Mouse (Mus musculus) gastrocnemius, postnatal 14 days (tissue): ENCODE results near the gene Fstl1. TPM values are rescaled to one million over a fixed set of nuclear protein-coding genes. Genes with fewer than 3 reads are reported as not detected.

Source experiments
- DNase-seq: peaks from one replicate; pipeline ENCODE4 v3.0.0; 2021; ENCODE audit warnings: mixed read lengths
- intact Hi-C: fragments of 180-260 bp; cut with DNase I; formaldehyde crosslinking; loops from one replicate; pipeline ENCODE4 v1.15.1; 2025; ENCODE audit warnings: low total_unique reads
- total RNA-seq, 2 experiments: library from RNA; stranded (reverse); gene quantifications; 2 replicates each; pipeline ENCODE4 v1.2.3; 2021

Fstl1 gene
- total RNA-seq, 2 experiments from 2014 or later = 209 to 290 TPM

DNA sequence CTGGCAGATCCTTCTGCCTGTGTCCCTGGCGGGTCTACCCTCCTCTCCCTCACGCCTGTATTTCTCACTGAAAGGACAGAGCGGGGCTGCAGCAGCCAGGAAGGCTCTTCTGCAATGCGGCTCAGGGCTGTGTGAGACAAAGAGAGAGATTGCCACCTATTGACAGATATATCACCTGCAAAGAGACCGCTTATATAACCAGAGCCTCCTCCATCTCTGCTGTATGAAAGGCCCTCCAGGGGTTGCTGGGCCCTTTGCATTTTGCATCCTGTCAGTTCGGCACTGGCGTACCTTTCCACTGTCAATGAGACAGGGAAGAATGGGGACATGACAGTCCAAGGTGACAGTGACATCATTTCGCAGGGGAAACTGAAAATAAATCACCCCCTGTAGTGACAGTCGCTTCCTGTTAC lies 35.8 kb downstream of the Fstl1 start:
- DNase-seq = no peak
- intact Hi-C loops = no loop called here

DNA sequence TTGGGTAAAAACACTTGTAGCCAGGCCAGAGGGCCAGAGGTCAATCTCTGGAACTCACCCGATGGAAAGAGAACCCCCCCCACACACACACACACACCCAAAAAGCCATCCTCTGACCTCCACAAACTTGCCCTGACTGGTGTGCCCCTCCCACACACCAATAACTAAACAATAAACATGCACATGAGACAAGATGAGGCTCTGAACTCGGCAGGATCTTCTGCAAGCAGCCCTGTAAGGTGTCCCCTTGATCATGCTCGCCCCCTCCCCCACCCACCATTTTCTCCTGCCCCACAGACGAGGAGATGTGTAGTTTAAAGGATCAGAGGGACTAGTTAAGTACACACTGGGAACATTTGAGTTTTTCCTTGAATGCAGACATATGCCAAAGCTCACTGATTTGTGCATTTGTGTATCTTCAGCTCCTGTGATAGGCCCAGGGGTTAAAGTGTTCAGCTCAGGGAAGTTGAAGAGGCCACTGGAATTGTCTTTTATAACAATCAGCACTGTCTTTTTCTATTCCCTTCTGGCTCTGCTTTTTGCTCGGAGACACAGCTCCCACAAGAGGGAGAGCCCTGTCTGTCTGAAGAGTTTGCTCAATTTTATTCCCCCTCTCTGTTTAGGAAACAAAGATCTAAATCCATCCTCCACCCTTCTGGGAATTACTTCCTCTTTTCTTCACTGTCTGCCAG lies 37.2 kb downstream of the Fstl1 start:
- DNase-seq = no peak
- intact Hi-C loops = no loop called here

DNA sequence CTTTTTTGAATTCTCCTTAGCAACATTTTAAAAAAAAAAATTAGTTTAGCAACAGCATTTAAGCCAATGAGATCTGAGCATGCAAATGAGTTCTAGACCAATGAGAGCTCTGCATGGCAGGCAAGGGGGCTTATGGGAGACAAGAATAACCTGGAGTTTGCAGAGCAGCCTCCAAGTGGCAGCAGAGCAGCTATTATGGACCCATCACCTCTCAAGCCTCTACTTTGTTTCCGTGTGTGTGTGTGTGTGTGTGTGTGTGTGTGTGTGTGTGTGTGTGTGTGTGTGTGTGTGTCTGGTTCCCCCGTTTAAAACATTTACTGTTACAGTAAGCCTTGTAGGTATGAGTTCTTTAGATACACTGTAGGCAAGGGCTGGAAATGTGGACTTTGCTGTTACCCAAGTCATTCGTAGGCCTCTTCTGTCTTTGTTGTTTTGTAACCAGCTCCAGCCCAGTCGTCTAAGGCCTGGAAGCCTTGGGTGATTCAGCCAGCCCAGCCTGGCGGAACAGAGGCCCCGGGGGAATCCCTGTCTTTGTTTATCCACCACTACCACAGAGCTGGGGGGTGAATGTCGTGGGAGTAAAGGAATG lies 37.8 kb downstream of the Fstl1 start:
- DNase-seq = peak; percentile 66
- intact Hi-C loops = no loop called here

GRCm38 (mm10) chr16:37817986-37818385 lies 41.3 kb downstream of the Fstl1 start:
- intact Hi-C loops = loop anchor here (2.0 to 5.0 kb wide), 2 partner anchors 131 kb away; no protein-coding TSS in a partner anchor
- no peak for DNase-seq

DNA sequence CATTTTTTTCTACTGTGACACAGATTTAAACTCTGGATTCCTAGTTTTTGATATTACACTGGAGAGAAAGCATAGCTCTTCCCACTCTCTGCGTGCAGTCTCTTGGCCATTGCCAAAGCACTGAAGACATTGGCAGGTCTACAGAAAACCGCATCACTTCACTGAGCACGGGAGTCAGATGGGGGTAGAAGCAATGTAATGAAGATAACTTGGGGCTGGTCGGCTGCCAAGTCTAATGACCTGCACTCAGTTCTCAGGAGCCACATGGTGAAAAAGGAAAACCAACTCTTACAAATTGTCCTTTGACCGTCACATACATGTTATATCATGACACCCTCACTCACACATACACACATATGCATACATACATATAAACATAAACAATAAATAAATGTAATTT lies 47.3 kb downstream of the Fstl1 start:
- DNase-seq = no peak
- intact Hi-C loops = no loop called here

- no peak for DNase-seq
- intact Hi-C loops = no loop called here
Measured at GRCm38 (mm10) chr16:37824778-37825505, 48.3 kb downstream of the Fstl1 start.

DNA sequence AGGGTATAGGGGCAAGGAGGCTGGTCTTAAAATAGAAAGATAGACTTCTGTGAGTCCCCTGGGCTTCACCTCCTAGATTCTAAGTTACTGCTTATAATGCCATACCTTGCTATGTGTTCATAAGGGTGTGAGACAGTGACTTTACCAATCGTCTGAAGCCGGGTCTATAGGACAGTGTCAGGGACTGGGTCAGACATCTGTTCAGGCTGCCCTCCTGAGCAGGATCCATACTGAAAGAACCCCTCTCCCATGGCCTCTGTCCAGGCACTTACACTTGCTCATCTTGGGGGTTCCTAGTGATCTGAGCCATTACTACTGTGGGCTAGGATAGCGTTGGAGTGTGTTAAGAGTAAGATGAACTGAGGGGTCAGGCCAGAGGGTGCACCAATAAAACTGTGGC lies 49.6 kb downstream of the Fstl1 start:
- intact Hi-C loops = no loop called here

DNA sequence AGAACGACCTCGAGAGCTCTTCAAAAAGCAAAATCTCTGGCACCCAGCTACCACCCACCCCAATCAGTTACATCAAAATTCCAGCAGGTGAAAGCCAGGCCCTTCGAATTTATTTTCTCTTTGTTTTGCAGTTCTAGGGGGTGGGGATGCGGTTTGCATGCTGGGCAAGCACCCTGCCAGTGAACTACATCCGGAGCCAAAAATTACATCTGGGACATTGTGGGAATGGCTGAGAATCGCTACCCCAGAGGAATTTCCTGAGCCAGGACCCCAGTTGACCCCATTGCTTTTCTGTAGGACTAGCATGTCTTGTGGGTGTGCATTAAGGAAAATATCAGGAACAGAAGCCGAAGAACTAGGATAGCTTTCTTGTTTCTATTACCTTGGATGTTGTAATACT lies 54.4 kb downstream of the Fstl1 start:
- no peak for DNase-seq
- intact Hi-C loops = no loop called here

More for the DNA sequence above, 49.6 kb downstream of the Fstl1 start:
- no peak for DNase-seq

GRCm38 (mm10) chr16:37837571-37837970 lies 60.9 kb downstream of the Fstl1 start:
- intact Hi-C loops = no loop called here

DNA sequence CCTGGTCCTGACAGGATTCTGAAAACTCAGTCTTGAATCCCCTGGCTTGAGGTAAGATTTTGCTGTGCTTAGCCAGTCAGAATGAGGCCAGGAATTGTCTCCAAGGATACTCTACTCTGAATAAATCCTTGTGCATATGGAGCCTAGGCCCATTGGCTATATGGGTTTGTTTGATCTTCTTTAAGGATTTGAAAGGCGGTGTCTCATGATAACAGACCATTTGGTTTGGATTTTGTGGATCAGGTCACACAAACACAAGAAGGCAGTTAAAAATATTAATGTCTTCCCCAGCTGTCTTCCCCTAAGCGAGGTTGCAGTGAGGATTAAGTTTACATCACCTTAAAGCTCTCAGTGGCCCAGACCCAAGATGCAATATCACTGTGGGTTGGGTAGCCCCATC lies 65.8 kb downstream of the Fstl1 start:
- no peak for DNase-seq
- intact Hi-C loops = no loop called here

More at GRCm38 (mm10) chr16:37837571-37837970, 60.9 kb downstream of the Fstl1 start:
- no peak for DNase-seq

GRCm38 (mm10) chr16:37843740-37844139 lies 67.1 kb downstream of the Fstl1 start:
- no peak for DNase-seq
- intact Hi-C loops = no loop called here

- intact Hi-C loops = no loop called here
- no peak for DNase-seq
Measured at GRCm38 (mm10) chr16:37845202-37845925, 68.7 kb downstream of the Fstl1 start.

DNA sequence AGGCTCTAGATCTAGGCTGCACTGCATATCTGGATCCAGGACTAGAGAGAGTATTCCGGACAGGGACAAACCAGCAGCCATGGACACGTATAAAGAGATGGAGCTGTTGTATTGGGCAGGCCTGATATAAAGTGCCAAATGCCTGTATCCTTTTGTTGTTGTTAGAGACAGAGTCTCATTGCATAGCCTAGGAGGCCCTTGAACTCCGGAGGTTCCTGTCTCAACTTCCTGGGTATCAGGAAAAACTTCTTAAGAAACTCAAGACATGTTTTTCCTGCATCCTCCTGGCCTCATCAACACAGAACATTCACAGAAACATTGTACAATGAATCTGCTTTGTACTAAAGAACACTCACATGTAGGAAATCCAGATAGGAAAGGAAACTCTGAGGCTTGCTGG lies 70.4 kb downstream of the Fstl1 start:
- intact Hi-C loops = no loop called here
- DNase-seq = no peak

- intact Hi-C loops = no loop called here
- DNase-seq = no peak
Measured at GRCm38 (mm10) chr16:37851366-37851765, 74.7 kb downstream of the Fstl1 start.

DNA sequence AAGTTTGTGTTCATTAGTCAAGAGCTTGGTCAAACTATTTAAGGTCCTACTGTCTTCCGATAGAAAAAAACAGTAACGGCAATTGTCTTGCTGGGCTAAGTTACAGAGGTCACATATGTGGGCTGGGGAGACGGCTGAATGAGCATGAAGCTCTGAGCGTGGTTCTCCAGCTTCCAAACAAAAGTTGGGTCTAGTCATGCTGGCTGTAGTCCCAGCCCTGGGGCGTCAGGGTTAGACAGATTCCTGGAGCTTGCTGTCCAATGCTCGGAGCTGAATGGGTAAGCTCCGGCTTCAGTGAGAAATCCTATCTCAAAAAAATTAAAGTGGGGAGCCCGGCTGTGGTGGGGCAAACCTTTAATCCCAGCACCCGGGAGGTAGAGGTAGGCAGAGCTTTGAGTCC lies 76.6 kb downstream of the Fstl1 start:
- intact Hi-C loops = no loop called here
- peak; percentile 17 for DNase-seq

DNA sequence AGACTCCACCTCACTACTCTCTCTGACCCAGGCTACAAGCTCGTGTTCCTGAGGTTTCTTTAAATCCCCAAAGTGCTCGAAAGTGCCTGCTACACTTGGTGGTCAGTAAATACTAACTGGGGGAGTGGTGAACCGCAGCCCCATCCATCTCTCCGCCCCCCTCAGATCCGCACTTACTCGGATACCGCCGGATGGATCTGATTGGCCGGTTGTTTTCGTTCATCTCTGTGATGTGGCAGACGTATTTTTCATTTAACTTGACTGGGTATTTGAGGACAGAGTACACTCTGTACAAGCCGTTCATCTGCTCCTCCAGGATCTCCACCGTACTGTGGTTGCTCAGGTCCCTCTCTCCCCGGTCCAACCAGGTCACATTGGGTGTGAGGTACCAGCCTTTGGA lies 77.4 kb downstream of the Fstl1 start:
- no peak for DNase-seq
- intact Hi-C loops = no loop called here

- intact Hi-C loops = no loop called here
- no peak for DNase-seq
Measured at GRCm38 (mm10) chr16:37854593-37854992, 77.9 kb downstream of the Fstl1 start.

DNA sequence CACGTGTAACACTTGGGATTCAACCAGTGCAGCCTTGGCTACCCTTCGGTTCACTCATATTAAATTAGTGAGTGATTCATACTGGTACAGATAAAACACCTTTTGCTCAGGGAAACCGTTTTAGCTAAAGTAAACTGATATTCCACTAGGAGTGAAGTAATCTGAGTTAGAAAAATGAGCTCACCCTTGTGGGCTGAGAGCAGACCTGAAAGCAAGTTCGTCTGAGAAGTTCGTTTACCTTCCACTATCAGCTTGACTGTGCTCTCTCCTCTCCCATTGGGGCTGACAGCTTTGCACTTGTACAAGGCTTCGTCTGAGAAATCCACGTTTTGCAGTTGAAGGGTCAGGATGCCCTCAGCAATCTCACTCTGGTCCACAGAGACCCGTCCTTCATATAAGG lies 78.9 kb downstream of the Fstl1 start:
- intact Hi-C loops = no loop called here
- DNase-seq = no peak

DNA sequence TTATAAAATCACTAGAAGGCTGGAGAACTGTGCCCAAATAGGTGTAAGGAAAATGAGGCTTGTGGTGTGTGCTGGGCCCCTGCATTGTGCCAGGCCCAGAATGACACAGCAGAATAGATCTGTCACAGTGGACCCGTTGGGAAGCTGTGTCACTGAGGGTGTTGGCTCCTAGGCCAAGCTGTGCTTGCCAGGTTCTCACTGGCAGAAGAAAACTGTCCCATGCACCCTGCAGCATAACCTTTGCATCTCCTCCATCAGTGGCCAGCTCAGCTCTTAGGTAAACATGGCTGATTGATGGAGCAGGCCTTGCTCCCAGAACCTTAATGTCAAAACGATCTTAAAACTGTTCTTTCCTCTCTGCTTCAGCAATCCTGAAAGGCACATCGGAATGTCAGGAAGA lies 79.7 kb downstream of the Fstl1 start:
- DNase-seq = no peak
- intact Hi-C loops = no loop called here

- DNase-seq = no peak
- intact Hi-C loops = no loop called here
Measured at GRCm38 (mm10) chr16:37857495-37857894, 80.8 kb downstream of the Fstl1 start.
